Mouse (Mus musculus): Measurements from ENCODE around the gene Slc22a3. TPM values are rescaled to one million over a fixed set of nuclear protein-coding genes. Genes with fewer than 3 reads are reported as not detected.

Slc22a3 gene
- polyA plus RNA-seq, 1 experiment from 2014 or later: 0.59 TPM

DNA sequence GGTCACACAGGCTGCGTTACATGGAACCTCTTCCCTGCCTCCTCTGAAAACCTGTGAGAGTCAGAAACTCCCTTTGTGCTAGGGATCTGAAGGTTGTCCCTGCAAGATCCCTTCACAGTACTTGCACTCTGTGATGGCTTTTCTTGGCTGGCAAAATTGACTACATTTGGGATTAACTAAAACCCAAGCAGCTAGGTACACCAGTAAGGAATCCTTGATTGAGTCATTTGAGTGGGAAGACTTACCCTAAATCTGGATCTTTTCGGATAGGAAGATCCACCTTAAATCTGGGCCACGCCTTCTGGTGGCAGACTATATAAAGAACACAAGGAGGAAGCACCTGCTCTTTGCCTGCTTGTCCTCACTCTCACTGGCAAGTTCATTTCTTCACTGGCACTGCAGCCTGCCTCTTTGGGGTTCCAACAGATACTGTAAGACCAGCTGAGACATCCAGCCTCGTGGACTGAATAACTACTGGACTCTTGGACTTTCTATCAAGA, 41.0 kb downstream of the Slc22a3 start:
- H3K36me3 ChIP-seq: no peaks in the 10 kb centered on the region
- no peak overlapping the region for H3K4me2 ChIP-seq
- no peaks in the 10 kb centered on the region for H3K4me1 ChIP-seq
- H3K9me3 ChIP-seq: peaks cover under 1% of the 10 kb centered on the region; the same call in 1 of the 2 replicates
- no peaks in the 10 kb centered on the region for H3K27me3 ChIP-seq
- no peak overlapping the region for H3K27ac ChIP-seq
- no peak overlapping the region for H3K4me3 ChIP-seq
- no peak overlapping the region for H3K9ac ChIP-seq
- WGBS: 63% methylated on average over 4 of the region's 4 CpGs
- no peak for ATAC-seq (ENCODE audit: insufficient number of reproducible peaks, insufficient read depth, low FRiP score, low TSS enrichment, low read depth)

DNA sequence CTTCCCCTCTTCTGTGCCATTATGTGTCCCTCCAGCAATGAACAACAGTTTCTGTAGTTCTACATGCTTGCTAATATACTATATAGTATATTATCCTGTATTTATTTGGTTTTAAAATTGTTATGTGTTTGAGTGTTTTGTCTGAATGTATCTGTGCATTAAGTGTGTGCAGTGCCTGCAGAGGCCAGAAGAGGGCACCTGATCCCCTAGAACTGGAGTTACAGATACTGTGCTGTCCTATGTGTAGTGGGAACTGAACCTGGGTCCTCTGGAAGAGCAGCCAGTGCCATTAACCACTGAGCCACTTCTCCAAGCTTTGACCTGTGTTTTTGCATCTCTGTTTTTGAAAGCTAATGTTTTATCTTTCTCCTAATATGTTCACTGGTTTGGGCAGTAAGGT, 46.3 kb downstream of the Slc22a3 start:
- ATAC-seq (ENCODE audit: insufficient number of reproducible peaks, insufficient read depth, low FRiP score, low TSS enrichment, low read depth): no peak
- Histone ChIP-seq H3K9ac (no peak overlapping the region), H3K4me3 (no peak overlapping the region), H3K9me3 (peaks cover 5% of the 10 kb centered on the region; the same call in 1 of the 2 replicates), H3K4me1 (no peaks in the 10 kb centered on the region), H3K27ac (no peak overlapping the region), H3K4me2 (no peak overlapping the region), H3K27me3 (no peaks in the 10 kb centered on the region), H3K36me3 (no peaks in the 10 kb centered on the region)

DNA sequence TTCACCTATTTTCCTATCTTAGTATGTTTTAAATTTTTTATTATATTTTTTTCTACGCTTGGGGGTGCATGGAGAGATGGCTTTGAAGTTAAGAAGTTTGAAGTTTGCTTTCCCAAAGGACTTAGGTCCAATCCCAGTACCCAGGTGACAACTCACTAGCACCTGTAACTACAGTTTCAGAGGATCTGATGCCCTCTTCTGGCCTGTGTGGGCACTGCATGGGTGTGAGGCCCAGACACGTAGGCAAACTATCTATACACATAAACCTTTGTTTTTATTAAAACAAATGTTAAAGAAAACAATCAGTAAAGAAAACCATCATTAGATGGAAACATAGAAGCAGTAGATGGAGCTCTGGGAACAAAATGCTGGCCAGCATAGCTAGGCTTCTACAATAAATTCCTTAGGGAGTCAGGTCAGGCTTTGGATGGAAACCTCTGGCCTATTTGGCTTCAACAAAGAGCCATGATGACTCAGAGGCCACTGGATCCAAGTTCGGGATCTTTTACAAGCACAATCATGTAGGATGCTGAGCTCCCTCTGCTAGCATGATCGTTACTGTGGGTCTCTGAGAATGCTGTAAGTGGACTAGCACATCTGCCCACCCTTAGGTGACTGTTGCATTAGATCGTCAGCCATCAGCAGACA, 52.2 kb downstream of the Slc22a3 start:
- Histone ChIP-seq H3K9me3 (no peaks in the 10 kb centered on the region), H3K9ac (no peak overlapping the region), H3K27ac (no peak overlapping the region), H3K36me3 (no peaks in the 10 kb centered on the region), H3K27me3 (no peaks in the 10 kb centered on the region), H3K4me2 (no peak overlapping the region), H3K4me3 (no peak overlapping the region), H3K4me1 (0 out of 2 replicates have a peak, but pooled peaks cover 6% of the 10 kb centered on the region)
- ATAC-seq (ENCODE audit: insufficient number of reproducible peaks, insufficient read depth, low FRiP score, low TSS enrichment, low read depth): no peak
- 78% methylated on average over 5 of the region's 5 CpGs for whole genome bisulfite sequencing

DNA sequence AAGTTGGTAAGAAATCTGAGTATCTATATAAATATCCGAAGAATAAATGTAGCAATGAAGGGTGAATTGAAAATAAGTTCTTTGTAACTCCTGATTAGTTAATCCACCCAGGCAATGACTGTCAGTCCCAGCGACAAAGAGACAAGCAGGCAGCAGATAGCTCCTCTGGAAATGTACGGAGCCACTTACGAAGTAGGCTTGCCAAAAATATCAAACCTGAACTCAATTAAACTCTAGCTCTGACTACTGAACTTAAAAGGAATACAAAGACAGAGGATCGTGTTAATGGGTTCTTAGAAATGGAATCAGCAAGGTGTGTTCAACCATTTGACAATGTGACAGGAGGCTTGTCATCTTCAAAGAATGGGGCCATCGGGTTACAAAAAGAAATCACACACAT, 53.8 kb downstream of the Slc22a3 start:
- WGBS: 71% methylated on average over 6 of the region's 6 CpGs
- Histone ChIP-seq H3K4me1 (0 out of 2 replicates have a peak, but pooled peaks cover 6% of the 10 kb centered on the region), H3K4me3 (no peak overlapping the region), H3K9ac (no peak overlapping the region), H3K27ac (no peak overlapping the region), H3K9me3 (no peaks in the 10 kb centered on the region), H3K4me2 (no peak overlapping the region), H3K36me3 (no peaks in the 10 kb centered on the region), H3K27me3 (no peaks in the 10 kb centered on the region)
- no peak for ATAC-seq (ENCODE audit: insufficient number of reproducible peaks, insufficient read depth, low FRiP score, low TSS enrichment, low read depth)

DNA sequence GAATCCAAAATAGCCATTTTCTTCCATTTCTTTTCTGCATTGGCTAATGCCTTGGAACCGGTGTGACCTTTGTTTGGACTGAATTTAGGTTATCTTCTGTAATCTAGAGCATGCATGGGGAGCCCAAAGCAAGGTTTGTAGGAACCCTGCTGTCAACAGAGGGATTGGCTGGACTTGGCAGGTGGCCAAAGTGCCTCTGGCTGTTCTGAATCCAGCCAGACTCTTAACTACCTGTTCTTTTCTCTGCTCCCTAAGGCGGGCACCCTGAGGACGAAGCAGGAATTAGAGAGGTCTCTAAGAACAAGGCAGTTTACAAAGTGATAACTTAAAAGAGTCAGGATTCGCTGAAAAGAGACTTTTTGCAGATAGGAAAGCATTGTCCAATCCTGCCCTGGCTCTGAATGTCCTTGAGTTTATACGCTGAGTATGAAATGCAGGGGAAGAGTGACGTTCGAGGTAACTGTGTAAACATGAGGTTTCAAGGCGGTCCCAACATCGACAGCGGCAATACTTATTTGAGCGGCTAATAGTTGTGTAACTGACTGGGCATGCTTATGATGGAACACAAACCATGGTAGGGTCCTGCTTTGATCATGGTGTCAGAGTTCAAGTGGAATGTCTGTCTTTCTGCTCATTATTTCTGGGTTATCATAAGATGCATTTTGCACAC, 54.5 kb downstream of the Slc22a3 start:
- Histone ChIP-seq H3K27me3 (no peaks in the 10 kb centered on the region), H3K4me3 (no peak overlapping the region), H3K27ac (no peak overlapping the region), H3K9me3 (no peaks in the 10 kb centered on the region), H3K4me1 (0 out of 2 replicates have a peak, but pooled peaks cover 6% of the 10 kb centered on the region), H3K36me3 (no peaks in the 10 kb centered on the region), H3K4me2 (no peak overlapping the region), H3K9ac (no peak overlapping the region)
- 66% methylated on average over 11 of the region's 11 CpGs for WGBS
- no peak for ATAC-seq (ENCODE audit: insufficient number of reproducible peaks, insufficient read depth, low FRiP score, low TSS enrichment, low read depth)

DNA sequence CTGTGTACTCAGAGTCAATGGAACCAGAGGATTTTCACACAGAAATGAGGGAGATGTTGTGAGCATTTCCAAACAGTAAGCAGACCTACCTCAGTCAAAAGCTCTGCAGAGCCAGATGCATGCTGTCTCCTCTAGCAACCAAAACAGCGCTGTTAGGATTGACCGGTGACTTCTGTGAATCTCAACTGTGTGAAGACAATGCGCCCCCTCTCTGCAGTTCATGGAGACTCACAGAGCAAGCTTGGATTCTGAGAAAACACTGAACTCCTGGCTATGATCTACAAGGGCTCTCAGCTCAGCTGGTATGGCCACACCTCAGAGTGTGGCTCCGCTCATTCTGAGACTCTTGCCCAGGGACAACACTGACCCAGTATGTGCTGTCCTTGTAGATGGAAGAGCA, 56.3 kb downstream of the Slc22a3 start:
- H3K9me3 ChIP-seq: no peaks in the 10 kb centered on the region
- H3K27me3 ChIP-seq: no peaks in the 10 kb centered on the region
- no peak overlapping the region for H3K4me2 ChIP-seq
- H3K27ac ChIP-seq: no peak overlapping the region
- H3K4me1 ChIP-seq: 0 out of 2 replicates have a peak, but pooled peaks cover 6% of the 10 kb centered on the region
- no peak overlapping the region for H3K9ac ChIP-seq
- no peaks in the 10 kb centered on the region for H3K36me3 ChIP-seq
- 61% methylated on average over 4 of the region's 4 CpGs for WGBS
- ATAC-seq (ENCODE audit: insufficient number of reproducible peaks, insufficient read depth, low FRiP score, low TSS enrichment, low read depth): no peak
- no peak overlapping the region for H3K4me3 ChIP-seq

DNA sequence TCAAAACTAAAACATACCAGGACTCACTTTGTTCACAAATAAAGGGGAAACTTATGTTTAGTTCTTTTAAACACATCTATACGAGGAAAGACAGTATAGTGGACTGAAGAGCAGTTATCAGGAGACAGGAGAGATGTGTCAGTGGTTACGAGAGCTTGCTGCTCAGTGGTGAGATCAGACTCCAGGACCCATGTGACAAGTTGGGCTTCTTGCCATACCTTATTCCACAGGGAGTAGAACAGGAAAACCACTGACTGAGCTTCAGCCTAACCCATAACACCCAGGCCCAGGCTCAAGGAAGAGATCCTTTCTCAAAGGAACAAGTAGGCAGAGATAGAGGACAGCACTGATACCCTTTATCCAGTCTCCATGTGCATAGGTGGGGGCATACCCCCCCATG, 62.9 kb downstream of the Slc22a3 start:
- no peak overlapping the region for H3K4me2 ChIP-seq
- no peak for ATAC-seq (ENCODE audit: insufficient number of reproducible peaks, insufficient read depth, low FRiP score, low TSS enrichment, low read depth)
- no peak overlapping the region for H3K9ac ChIP-seq
- H3K27me3 ChIP-seq: no peaks in the 10 kb centered on the region
- H3K36me3 ChIP-seq: no peaks in the 10 kb centered on the region
- H3K4me3 ChIP-seq: no peak overlapping the region
- no peaks in the 10 kb centered on the region for H3K4me1 ChIP-seq
- H3K27ac ChIP-seq: no peak overlapping the region
- WGBS: 65% methylated on average over 2 of the region's 2 CpGs
- H3K9me3 ChIP-seq: 0 out of 2 replicates have a peak, but pooled peaks cover 4% of the 10 kb centered on the region

DNA sequence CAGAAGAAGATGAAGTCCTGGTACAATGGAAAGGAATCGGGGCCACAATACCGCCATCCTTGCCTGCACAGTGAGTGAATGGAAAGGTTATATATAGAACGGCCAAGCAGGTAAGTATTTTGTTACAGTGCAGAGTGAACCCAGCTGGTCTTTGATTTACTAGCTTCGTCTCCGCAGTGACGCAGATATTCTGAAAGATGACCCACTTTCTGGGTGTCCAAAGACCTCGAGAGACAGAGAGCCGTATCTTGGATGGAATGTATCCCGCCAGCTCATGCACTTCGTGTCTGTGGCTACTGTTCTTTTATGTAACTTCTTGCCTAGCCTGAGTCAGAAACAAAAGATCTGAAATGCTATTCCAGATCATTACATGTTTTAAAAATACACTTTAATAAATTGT, 69.7 kb downstream of the Slc22a3 start:
- ATAC-seq (ENCODE audit: insufficient number of reproducible peaks, insufficient read depth, low FRiP score, low TSS enrichment, low read depth): no peak
- Histone ChIP-seq H3K36me3 (no peaks in the 10 kb centered on the region), H3K4me2 (no peak overlapping the region), H3K9me3 (0 out of 2 replicates have a peak, but pooled peaks cover 4% of the 10 kb centered on the region), H3K9ac (no peak overlapping the region), H3K27me3 (no peaks in the 10 kb centered on the region; the same call in 1 of the 2 replicates), H3K4me3 (no peak overlapping the region), H3K27ac (no peak overlapping the region), H3K4me1 (no peaks in the 10 kb centered on the region)
- 74% methylated on average over 10 of the region's 10 CpGs for WGBS

DNA sequence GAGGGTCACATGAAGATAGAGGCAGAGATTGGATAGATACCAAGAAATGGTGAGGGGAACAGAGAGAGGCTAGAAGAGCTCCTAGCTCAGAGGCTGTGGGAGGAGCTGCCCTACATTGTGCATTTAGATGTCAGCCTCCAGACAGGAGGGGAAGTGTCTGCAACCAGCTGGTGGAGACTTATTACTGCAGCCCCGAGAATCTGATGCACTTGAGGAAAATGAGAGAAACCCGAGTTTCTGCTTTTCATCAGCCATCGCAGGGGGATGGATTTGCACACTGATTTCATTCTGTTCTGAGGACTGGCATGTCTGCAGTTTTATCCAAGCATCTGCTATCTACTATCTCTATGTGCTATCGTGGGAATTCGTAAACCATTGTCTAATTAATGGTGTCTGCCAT, 75.8 kb downstream of the Slc22a3 start:
- H3K4me2 ChIP-seq: no peak overlapping the region
- no peaks in the 10 kb centered on the region for H3K9me3 ChIP-seq
- H3K27ac ChIP-seq: no peak overlapping the region
- 50% methylated on average over 5 of the region's 5 CpGs for WGBS
- no peaks in the 10 kb centered on the region; the same call in 1 of the 2 replicates for H3K27me3 ChIP-seq
- no peak overlapping the region for H3K4me3 ChIP-seq
- no peak for ATAC-seq (ENCODE audit: insufficient number of reproducible peaks, insufficient read depth, low FRiP score, low TSS enrichment, low read depth)
- no peaks in the 10 kb centered on the region for H3K36me3 ChIP-seq
- peaks cover 12% of the 10 kb centered on the region for H3K4me1 ChIP-seq
- H3K9ac ChIP-seq: no peak overlapping the region

DNA sequence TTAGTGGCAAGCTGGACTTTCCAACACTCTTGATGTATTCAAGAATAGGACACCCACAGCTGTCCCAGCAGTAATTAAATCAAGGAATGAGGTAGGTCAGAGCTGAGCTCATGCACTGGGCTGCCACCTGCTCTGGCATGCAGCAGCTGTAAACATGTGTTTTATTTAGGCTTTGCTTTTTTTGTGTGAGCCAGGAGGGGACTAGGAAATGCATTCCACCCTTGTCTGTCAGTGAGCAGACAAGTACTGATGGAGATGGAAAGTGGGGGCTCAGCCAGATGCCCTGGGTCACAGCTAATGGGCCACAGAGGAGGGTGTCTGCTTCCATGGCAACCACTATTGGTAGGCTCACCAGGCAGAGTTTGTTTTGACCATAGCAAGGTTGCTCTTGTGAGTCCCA, 79.1 kb downstream of the Slc22a3 start:
- H3K4me2 ChIP-seq: no peak overlapping the region
- ATAC-seq (ENCODE audit: insufficient number of reproducible peaks, insufficient read depth, low FRiP score, low TSS enrichment, low read depth): no peak
- H3K9ac ChIP-seq: no peak overlapping the region
- H3K9me3 ChIP-seq: no peaks in the 10 kb centered on the region
- H3K4me3 ChIP-seq: no peak overlapping the region
- no peak overlapping the region for H3K27ac ChIP-seq
- H3K27me3 ChIP-seq: no peaks in the 10 kb centered on the region
- no peaks in the 10 kb centered on the region for H3K36me3 ChIP-seq
- peaks cover 12% of the 10 kb centered on the region for H3K4me1 ChIP-seq

DNA sequence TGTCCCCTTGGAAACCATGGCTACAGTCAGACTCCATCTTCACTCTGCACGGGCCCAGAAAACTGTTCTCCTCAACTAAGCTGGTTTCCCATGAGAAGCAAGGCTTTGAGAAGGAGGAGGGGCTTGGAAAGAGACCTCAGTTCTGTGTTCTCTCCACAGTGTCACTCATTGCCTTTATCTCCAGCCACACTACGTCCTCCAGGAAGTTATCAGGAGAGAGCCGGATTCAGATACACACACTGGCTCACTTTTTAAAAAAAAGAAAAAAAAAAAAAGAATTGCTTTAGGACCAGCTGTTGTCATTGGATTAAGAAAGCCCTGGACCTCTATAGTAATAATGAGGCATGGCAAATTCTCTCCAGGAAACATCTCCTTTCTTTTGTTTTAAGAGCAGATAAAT, 80.3 kb downstream of the Slc22a3 start:
- Histone ChIP-seq H3K9ac (no peak overlapping the region), H3K4me3 (no peak overlapping the region), H3K27ac (no peak overlapping the region), H3K4me1 (peaks cover 11% of the 10 kb centered on the region), H3K9me3 (no peaks in the 10 kb centered on the region), H3K4me2 (no peak overlapping the region), H3K36me3 (no peaks in the 10 kb centered on the region), H3K27me3 (no peaks in the 10 kb centered on the region)
- WGBS: 52% methylated on average over 3 of the region's 3 CpGs
- no peak for ATAC-seq (ENCODE audit: insufficient number of reproducible peaks, insufficient read depth, low FRiP score, low TSS enrichment, low read depth)

DNA sequence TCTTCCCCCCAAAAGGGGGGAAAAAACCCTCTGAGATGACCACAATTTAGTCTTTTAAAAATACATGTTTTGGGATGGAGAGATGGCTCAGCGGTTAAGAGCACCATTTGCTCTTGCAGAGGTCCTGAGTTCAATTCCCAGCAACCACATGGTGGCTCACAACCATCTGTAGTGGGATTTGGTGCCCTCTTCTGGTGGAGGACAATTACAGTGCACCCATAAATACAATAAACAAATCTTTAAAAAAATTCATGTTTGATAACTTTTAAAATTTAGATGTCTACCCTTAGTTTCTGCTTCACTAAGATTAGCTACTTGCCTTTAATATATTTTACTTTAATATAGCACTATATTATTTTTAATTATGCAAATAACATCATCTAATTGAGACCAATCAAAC, 85.4 kb downstream of the Slc22a3 start:
- no peaks in the 10 kb centered on the region for H3K27me3 ChIP-seq
- H3K4me3 ChIP-seq: no peak overlapping the region
- no peaks in the 10 kb centered on the region for H3K9me3 ChIP-seq
- H3K4me2 ChIP-seq: no peak overlapping the region
- no peak for ATAC-seq (ENCODE audit: insufficient number of reproducible peaks, insufficient read depth, low FRiP score, low TSS enrichment, low read depth)
- no peak overlapping the region for H3K9ac ChIP-seq
- H3K27ac ChIP-seq: no peak overlapping the region
- WGBS: 90% methylated on average over 1 of the region's 1 CpGs
- peaks cover 13% of the 10 kb centered on the region; the same call in 1 of the 2 replicates for H3K4me1 ChIP-seq
- no peaks in the 10 kb centered on the region for H3K36me3 ChIP-seq

All from embryonic facial prominence, embryonic 13.5 days (tissue).